Mouse (Mus musculus) heart, postnatal 0 days (tissue): ENCODE data around the gene Olah. TPM values are rescaled to one million over a fixed set of nuclear protein-coding genes. Genes with fewer than 3 reads are reported as not detected.

Source experiments
- ATAC-seq: fragments of 200-750 bp; cut with Nextera tagmentation; 2 replicates; pipeline ENCODE4 v1.8.0; 2017; ENCODE audit warnings: low read depth, moderate number of reproducible peaks, moderate library complexity; ENCODE audit not compliant: insufficient read depth
- DNase-seq: peaks from one replicate; pipeline ENCODE4 v3.0.0-alpha.2; 2016; ENCODE audit warnings: low spot score
- H3K27ac ChIP-seq: fragments of 300-500 bp; sonication (generic); 2 replicates; pipeline ENCODE4 v1.5.1; 2014; ENCODE audit warnings: low read depth, mild to moderate bottlenecking
- H3K27me3 ChIP-seq: fragments of 300-500 bp; sonication (generic); 2 replicates; pipeline ENCODE4 v1.6.1; 2014; ENCODE audit warnings: low read length, mixed read lengths; ENCODE audit not compliant: control insufficient read depth, insufficient read depth
- H3K36me3 ChIP-seq: fragments of 300-500 bp; sonication (generic); replicated peaks from 2 replicates; pipeline ENCODE4 v1.6.1; 2014; ENCODE audit warnings: low read length, mixed read lengths; ENCODE audit not compliant: control insufficient read depth, insufficient read depth
- H3K4me1 ChIP-seq: fragments of 300-500 bp; sonication (generic); 2 replicates; pipeline ENCODE4 v1.6.1; 2014; ENCODE audit warnings: antibody characterized with exemption; ENCODE audit not compliant: control insufficient read depth, insufficient read depth
- H3K4me2 ChIP-seq: fragments of 300-500 bp; sonication (generic); 2 replicates; pipeline ENCODE4 v1.6.1; 2014; ENCODE audit warnings: low read depth, mild to moderate bottlenecking, low read length, moderate library complexity
- H3K4me3 ChIP-seq: fragments of 300-500 bp; sonication (generic); 2 replicates; pipeline ENCODE4 v1.5.1; 2014; ENCODE audit warnings: low read depth, low read length
- H3K9ac ChIP-seq: fragments of 300-500 bp; sonication (generic); replicated peaks from 2 replicates; pipeline ENCODE4 v1.6.1; 2014; ENCODE audit warnings: low read depth, low read length, mixed read lengths
- H3K9me3 ChIP-seq: fragments of 300-500 bp; sonication (generic); replicated peaks from 2 replicates; pipeline ENCODE4 v1.6.1; 2016; ENCODE audit warnings: low read length; ENCODE audit not compliant: control insufficient read depth
- CTCF ChIP-seq: IDR thresholded peaks from 2 replicates; pipeline ENCODE4 v1.5.1; 2016; ENCODE audit warnings: antibody characterized with exemption, control low read depth, low read depth
- EP300 ChIP-seq: IDR thresholded peaks from 2 replicates; pipeline ENCODE4 v1.6.1; 2016; ENCODE audit warnings: antibody characterized with exemption, low read depth
- WGBS: fragments of 180-500 bp; shearing (Covaris S2); extraction: QIAGEN DNeasy Blood & Tissue Kit; methylation state at CpG from one replicate; pipeline ENCODE4 v1.1.7; 2014; 5-methylcytosine and 5-hydroxymethylcytosine counted together
- polyA plus RNA-seq: library from polyadenylated mRNA; unstranded; fragments of >200 nt; fragmentation: Nextera tagmentation; extraction: Ambion mirVana; gene quantifications from 2 replicates; pipeline ENCODE4 v1.2.1, GENCODE M21; 2015
- total RNA-seq: library from RNA; depleted of rRNA; stranded (reverse); fragments of >200 nt; gene quantifications from 2 replicates; pipeline ENCODE4 v1.2.3, GENCODE M21; 2014; ENCODE audit warnings: low replicate concordance; rRNA removed

Gene Olah
- total and polyA plus RNA-seq, 2 experiments from 2014 or later, result not detected

- Histone ChIP-seq H3K4me3 (no peak overlapping the region), H3K27me3 (no peaks in the 10 kb centered on the region), H3K4me2 (no peak overlapping the region), H3K9me3 (no peaks in the 10 kb centered on the region), H3K36me3 (peaks cover 40% of the 10 kb centered on the region), H3K27ac (no peak overlapping the region), H3K4me1 (no peaks in the 10 kb centered on the region), H3K9ac (no peak overlapping the region)
- WGBS, result 76% methylated on average over 2 of the region's 2 CpGs
- no peak for TF ChIP-seq CTCF
- TF ChIP-seq EP300, result no peak
- no peak for ATAC-seq
- no peak for DNase-seq
Measured at GRCm38 (mm10) chr2:3323132-3323531, 73.9 kb downstream of the Olah start.

GRCm38 (mm10) chr2:3305426-3306025, 91.5 kb downstream of the Olah start:
- Histone ChIP-seq H3K36me3 (peaks cover 9% of the 10 kb centered on the region), H3K9me3 (no peaks in the 10 kb centered on the region), H3K9ac (no peak overlapping the region), H3K4me3 (no peak overlapping the region), H3K4me1 (no peaks in the 10 kb centered on the region), H3K4me2 (no peak overlapping the region), H3K27me3 (no peaks in the 10 kb centered on the region), H3K27ac (no peak overlapping the region)
- DNase-seq (no peak), ATAC-seq (no peak)
- TF ChIP-seq EP300, result no peak
- no peak for TF ChIP-seq CTCF
- WGBS, result 73% methylated on average over 3 of the region's 3 CpGs

- no peaks in the 10 kb centered on the region for H3K4me1 ChIP-seq
- no peaks in the 10 kb centered on the region for H3K9me3 ChIP-seq
- no peak for DNase-seq
- 85% methylated on average over 7 of the region's 7 CpGs for WGBS
- no peak overlapping the region for H3K4me3 ChIP-seq
- no peak overlapping the region for H3K27ac ChIP-seq
- H3K9ac ChIP-seq, result no peak overlapping the region
- ATAC-seq, result no peak
- H3K36me3 ChIP-seq, result no peaks in the 10 kb centered on the region
- no peak overlapping the region for H3K4me2 ChIP-seq
- TF ChIP-seq EP300, result no peak
- no peak for TF ChIP-seq CTCF
- H3K27me3 ChIP-seq, result no peaks in the 10 kb centered on the region
Measured at GRCm38 (mm10) chr2:3295826-3296225, 101.2 kb downstream of the Olah start.

GRCm38 (mm10) chr2:3292170-3292569, 104.8 kb downstream of the Olah start:
- ATAC-seq, result no peak
- peaks cover under 1% of the 10 kb centered on the region; the same call in 1 of the 2 replicates for H3K4me1 ChIP-seq
- no peak overlapping the region for H3K9ac ChIP-seq
- 54% methylated on average over 1 of the region's 1 CpGs for WGBS
- no peak overlapping the region for H3K27ac ChIP-seq
- H3K9me3 ChIP-seq, result no peaks in the 10 kb centered on the region
- H3K36me3 ChIP-seq, result no peaks in the 10 kb centered on the region
- DNase-seq, result no peak
- H3K4me3 ChIP-seq, result no peak overlapping the region
- no peak overlapping the region for H3K4me2 ChIP-seq
- H3K27me3 ChIP-seq, result no peaks in the 10 kb centered on the region
- no peak for TF ChIP-seq CTCF
- no peak for TF ChIP-seq EP300

Other genes starting within 250 kb of the Olah start
- 14.9 and 20.7 TPM in 2 replicates for gene Nmt2, start 113.0 kb downstream of the Olah start, total RNA-seq
- 17.3 and 18.1 TPM in 2 replicates for gene Nmt2, start 113.0 kb downstream of the Olah start, polyA plus RNA-seq
- gene Rpp38, start 64.6 kb downstream of the Olah start, total RNA-seq, result 1.2 and 2.5 TPM in 2 replicates
- gene Rpp38, start 64.6 kb downstream of the Olah start, polyA plus RNA-seq, result 10.1 and 11.3 TPM in 2 replicates
- gene Acbd7, start 61.0 kb downstream of the Olah start, total RNA-seq, result not detected in 2 replicates
- gene Acbd7, start 61.0 kb downstream of the Olah start, polyA plus RNA-seq, result 0.79 and 1.1 TPM in 2 replicates
- not detected in 2 replicates for gene Meig1, start 25.4 kb upstream of the Olah start, total RNA-seq
- 0.44 and 1.6 TPM in 2 replicates for gene Meig1, start 25.4 kb upstream of the Olah start, polyA plus RNA-seq
- gene Dclre1c, start 26.9 kb upstream of the Olah start, total RNA-seq, result 1.6 and 3.1 TPM in 2 replicates
- gene Dclre1c, start 26.9 kb upstream of the Olah start, polyA plus RNA-seq, result 2.4 and 2.6 TPM in 2 replicates
- 1.7 and 2.7 TPM in 2 replicates for gene Suv39h2, start 77.8 kb upstream of the Olah start, total RNA-seq
- 2.1 and 2.2 TPM in 2 replicates for gene Suv39h2, start 77.8 kb upstream of the Olah start, polyA plus RNA-seq
- gene Gm45902, start 115.6 kb upstream of the Olah start, total RNA-seq, result 1.8 and 2.6 TPM in 2 replicates
- 1.5 and 1.7 TPM in 2 replicates for gene Gm45902, start 115.6 kb upstream of the Olah start, polyA plus RNA-seq
- 46.9 and 54.5 TPM in 2 replicates for gene Hspa14, start 115.6 kb upstream of the Olah start, total RNA-seq
- 45.3 and 47.1 TPM in 2 replicates for gene Hspa14, start 115.6 kb upstream of the Olah start, polyA plus RNA-seq
- 0.31 and 1.1 TPM in 2 replicates for gene Cdnf, start 115.8 kb upstream of the Olah start, total RNA-seq
- gene Cdnf, start 115.8 kb upstream of the Olah start, polyA plus RNA-seq, result 1.3 and 1.6 TPM in 2 replicates
- 18.5 and 36.5 TPM in 2 replicates for gene Fam107b, start 173.3 kb upstream of the Olah start, total RNA-seq
- 9.2 and 9.6 TPM in 2 replicates for gene Fam107b, start 173.3 kb upstream of the Olah start, polyA plus RNA-seq